Comparison of ENCODE assay signal across 18 mouse cellular contexts in genomic region chr4:57066936-57067335, GRCm38 (mm10).
DNase-seq lines count a peak whose midpoint lies in the region; TF ChIP-seq lines count a peak whose summit lies in the region.
"Had no signal": no experiment of that assay in that cellular context is flagged by ENCODE, and none has a peak within 500 bp of the region (broad histone marks: within the 10 kb centered on the region; RNA-seq: fewer than 3 reads in every experiment).

No protein-coding gene starts in this region.

- DNase-seq in lung, adult 18-20 months = peak; percentile 28 to 61
- no peak for DNase-seq in lung, adult 2 months
- DNase-seq in lung, postnatal 25 days (ENCODE audit: low spot score) = peak; percentile 58
- no peak for DNase-seq in lung, postnatal 10 days
- DNase-seq in testis, postnatal 14 days (ENCODE audit: low spot score) = peak; percentile 16
- no peak for DNase-seq in testis, postnatal 10 days (ENCODE audit: low spot score)
- DNase-seq: adrenal gland, adult 8-10 months; adrenal gland, postnatal 14 days; B cell, adult 2 months; cerebellum, adult 11-12 months; cerebellum, adult 2 months; cerebellum, adult 9-10 months; cerebellum, postnatal 10 days; cerebellum, postnatal 25 days had no signal

- WGBS in lung, adult 2 months = 78% methylated on average over 2 of the region's 2 CpGs

- TF ChIP-seq POLR2A in lung, adult 2 months (IDR thresholded peaks at IDR 0.05; ENCODE audit: borderline replicate concordance, extremely low read depth, low read depth, low read length) = no peak

- H3K4me3 ChIP-seq in lung, adult 2 months (replicated peaks; ENCODE audit: extremely low read depth, low read depth, low read length) = no peak overlapping the region
- H3K4me3 ChIP-seq: embryonic facial prominence, embryonic 10.5 days; embryonic facial prominence, embryonic 12.5 days; forebrain, embryonic 13.5 days; forebrain, embryonic 15.5 days had no signal

- no peaks in the 10 kb centered on the region for H3K4me1 ChIP-seq in lung, adult 2 months (ENCODE audit: control insufficient read depth, insufficient read depth, low read length)
- H3K4me1 ChIP-seq: forebrain, embryonic 15.5 days had no signal

- no peak for TF ChIP-seq CTCF in lung, adult 2 months (IDR thresholded peaks at IDR 0.05; ENCODE audit: insufficient read depth, low read length)

Comparison
In these comparisons a context has a peak if more than half of its experiments do, and no peak if none do; other contexts are left out.
1. DNase-seq: peak in lung, adult 18-20 months (2 of 2), lung, postnatal 25 days (single experiment) and testis, postnatal 14 days (single experiment); none in lung, adult 2 months (single experiment), lung, postnatal 10 days (single experiment) and testis, postnatal 10 days (single experiment).